Mouse (Mus musculus) frontal cortex, postnatal 14 days (tissue): ENCODE measurements at regions not wholly inside any gene's neighbourhood (a gene's known extent, or its start where the extent isn't known, plus 50 kb on each side); places are given as distances from the start of the nearest gene placed in this dataset.

ENCODE experiments used
- DNase-seq, 2 experiments: peaks; one replicate each; pipeline ENCODE4 v3.0.0; 2022; ENCODE audit warnings: low spot score in 2 of 2

GRCm38 (mm10) chr15:7574264-7574663 is 176.1 kb upstream of the Egflam start:
- DNase-seq = no peak

GRCm38 (mm10) chr15:7574811-7575210 is 176.6 kb upstream of the Egflam start:
- no peak for DNase-seq

- DNase-seq = no peak
Measured at GRCm38 (mm10) chr15:7578439-7578838, 180.2 kb upstream of the Egflam start.

- no peak for DNase-seq
Measured at GRCm38 (mm10) chr15:7587210-7587609, 189.0 kb upstream of the Egflam start.

DNA sequence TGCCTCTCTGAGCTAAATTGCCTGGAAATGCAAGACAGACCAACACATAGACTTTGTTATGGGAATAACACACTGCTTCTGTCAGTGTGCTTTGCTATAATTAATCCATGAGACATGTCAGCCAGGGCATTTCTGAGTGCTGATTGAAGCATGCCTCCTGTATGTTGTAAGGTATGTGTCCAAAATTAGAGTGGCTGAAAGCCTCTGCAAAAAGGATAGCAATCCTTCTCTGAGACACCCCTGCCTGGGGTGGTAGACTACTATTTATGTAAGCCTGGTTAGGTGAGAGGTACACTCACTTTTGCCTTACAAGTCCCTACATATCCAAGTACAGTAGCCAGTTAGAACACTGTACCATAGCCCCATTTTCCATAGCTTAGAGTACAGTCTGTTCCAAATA is 193.3 kb upstream of the Egflam start:
- no peak for DNase-seq

DNA sequence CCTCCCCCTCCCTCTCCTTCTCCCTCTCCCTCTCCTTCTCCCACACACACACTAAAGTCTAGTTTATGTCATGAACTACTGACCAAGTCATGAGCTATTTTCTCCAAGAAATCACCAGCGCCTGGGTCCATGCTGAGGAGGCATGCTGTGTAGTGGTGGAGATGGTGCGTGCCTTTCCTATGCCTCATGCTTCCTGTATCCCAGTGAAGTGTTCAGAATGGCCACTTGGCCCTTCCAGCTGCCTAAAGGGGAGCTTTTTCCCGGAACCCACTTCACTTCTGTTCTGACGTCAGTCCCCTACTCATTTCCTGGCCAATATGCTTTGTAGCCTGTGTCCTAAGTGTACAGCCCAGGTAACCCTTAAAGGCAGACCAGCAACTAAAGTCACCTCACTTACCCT is 199.1 kb upstream of the Egflam start:
- no peak for DNase-seq

- DNase-seq = no peak
Measured at GRCm38 (mm10) chr15:7597805-7598204, 199.6 kb upstream of the Egflam start.

- DNase-seq = no peak
Measured at GRCm38 (mm10) chr15:7601540-7601939, 203.3 kb upstream of the Egflam start.

DNA sequence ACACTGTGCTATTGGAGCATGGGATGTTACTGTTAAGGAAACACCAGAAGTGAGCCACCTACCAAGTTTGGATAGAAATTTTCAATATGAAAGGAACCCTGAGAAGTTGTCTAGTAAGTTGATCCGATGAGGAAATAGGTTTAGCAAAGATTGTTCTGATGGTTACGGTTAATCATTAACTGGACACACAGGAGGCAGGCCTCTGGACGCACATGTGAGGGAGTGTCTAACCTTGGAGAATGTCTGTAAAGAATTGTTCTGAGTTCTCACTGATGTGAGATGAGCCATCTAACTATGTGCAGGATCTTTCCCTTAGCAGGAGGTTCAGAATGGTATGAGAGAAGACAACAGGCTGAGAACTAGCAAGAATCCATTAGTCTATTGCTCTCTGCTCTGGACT is 205.8 kb upstream of the Gdnf start:
- no peak for DNase-seq

- no peak for DNase-seq
Measured at GRCm38 (mm10) chr15:7617954-7618353, 192.7 kb upstream of the Gdnf start.

DNA sequence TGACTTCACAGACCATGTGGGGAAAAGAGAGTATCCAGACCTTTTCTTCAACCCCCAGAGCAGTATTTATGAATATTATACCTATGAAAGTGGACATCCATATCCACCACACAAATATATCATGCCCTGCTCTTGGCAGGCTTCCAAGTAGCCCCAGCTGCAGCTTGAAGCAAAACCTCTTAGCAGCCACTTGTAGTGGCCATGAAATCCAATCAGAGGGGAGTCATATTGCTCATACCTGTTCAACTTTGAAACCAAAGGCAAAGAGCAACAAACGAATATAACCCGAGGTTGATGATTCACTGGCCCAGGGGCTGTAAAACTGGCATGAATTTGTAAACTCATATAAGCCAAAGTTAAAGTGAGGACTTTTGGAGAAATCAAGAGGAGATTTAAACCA is 187.6 kb upstream of the Gdnf start:
- DNase-seq = no peak

GRCm38 (mm10) chr15:7624689-7625472 is 185.8 kb upstream of the Gdnf start:
- no peak for DNase-seq

DNA sequence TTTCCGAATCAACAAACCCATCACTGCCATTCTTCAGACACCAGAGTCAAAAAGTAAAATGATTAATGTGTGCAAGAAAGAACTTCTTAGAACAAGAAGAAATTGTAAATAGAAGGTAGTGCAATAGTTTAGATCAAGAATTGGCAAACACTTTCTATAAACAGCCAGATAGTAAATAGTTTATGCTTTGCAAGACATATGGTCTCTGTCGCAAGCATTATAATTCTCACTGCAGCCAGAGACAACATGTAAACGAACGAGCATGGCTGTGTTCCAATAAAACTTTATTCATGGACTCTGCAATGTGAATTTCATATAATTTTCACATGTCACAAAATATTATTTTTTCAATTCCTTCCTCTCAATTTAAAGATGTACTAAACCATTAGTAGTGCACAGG is 180.8 kb upstream of the Gdnf start:
- DNase-seq = no peak

DNA sequence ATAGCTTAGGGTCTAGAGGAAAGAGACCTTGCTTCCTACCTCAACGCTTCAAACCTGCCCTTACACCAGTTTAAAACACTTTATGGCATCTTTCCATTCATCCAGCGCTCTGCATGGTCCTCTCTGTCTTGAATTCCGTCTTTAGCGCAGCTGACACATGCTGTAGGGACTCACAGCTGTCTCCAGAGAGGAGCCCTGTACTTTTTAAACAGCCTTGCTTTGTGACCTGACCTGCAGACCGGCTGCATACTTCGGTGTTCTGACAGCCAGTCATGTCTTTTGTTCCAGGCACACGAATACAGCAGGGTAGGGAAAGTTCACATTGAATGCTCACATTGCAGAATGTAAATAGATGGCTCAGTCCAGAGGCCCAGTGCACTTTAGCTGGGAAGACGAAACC is 175.4 kb upstream of the Gdnf start:
- DNase-seq = no peak

DNA sequence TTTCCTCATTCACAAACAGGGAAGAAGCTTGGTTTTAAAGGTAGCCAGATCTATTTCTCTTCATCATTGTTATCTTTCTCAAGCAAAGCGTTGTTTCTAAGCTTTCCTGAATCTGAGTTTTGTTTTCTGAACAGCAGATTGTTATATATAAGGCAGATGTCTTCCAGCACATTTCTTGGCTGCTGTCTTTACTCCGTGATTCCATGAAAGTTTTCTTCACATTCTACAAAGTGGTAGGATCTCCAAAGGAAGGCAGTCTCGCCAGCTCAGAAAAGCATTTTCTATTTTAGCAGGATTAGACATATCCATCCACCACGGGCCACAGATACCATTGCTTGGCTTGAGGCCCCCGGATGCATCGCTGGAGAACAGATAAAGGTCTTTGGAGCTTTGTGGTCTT is 171.2 kb upstream of the Gdnf start:
- DNase-seq = peak in 1 of 2 experiments; percentile 4

DNA sequence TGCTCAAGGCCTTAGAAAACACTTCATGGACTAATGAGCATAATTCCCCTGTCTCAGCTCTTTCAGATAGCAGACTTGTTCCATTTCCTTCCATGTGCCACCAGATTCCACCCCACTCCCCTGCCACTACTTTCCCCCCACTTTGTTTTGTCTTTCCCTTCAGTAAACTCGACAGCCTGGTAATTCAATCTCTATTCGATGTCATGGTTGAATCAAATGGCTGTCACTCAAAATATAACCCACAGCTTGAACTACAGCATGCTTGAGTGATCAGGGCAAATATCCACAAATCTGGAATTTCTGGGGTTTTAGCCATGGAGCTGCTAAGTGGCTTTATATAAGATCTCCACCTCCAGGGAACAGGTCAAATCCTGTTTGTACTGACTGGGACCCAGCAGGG is 168.6 kb upstream of the Gdnf start:
- no peak for DNase-seq

DNA sequence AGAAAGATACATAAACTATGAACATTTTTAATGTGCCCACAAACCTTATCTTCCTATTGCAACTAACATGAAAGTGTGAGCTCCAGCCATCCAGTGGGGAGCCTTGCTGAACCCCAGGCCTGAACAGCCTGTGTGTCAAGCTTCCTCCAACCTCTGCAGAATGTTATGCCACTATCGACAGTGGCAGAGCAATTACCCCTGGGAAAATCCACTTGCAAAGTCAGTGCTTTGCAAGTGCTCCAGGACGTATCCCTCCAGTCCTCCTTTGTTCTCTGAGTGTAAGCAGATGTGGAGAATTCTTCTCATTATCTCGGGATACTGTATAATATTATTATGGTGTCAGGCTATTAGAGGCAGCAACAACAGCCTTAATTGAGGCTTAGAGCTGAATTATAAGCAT is 159.9 kb upstream of the Gdnf start:
- DNase-seq = no peak

GRCm38 (mm10) chr15:7663888-7664287 is 146.8 kb upstream of the Gdnf start:
- no peak for DNase-seq

GRCm38 (mm10) chr15:7669631-7670030 is 141.0 kb upstream of the Gdnf start:
- no peak for DNase-seq

GRCm38 (mm10) chr15:7676970-7677369 is 133.7 kb upstream of the Gdnf start:
- no peak for DNase-seq

GRCm38 (mm10) chr15:7678711-7679110 is 131.9 kb upstream of the Gdnf start:
- no peak for DNase-seq

DNA sequence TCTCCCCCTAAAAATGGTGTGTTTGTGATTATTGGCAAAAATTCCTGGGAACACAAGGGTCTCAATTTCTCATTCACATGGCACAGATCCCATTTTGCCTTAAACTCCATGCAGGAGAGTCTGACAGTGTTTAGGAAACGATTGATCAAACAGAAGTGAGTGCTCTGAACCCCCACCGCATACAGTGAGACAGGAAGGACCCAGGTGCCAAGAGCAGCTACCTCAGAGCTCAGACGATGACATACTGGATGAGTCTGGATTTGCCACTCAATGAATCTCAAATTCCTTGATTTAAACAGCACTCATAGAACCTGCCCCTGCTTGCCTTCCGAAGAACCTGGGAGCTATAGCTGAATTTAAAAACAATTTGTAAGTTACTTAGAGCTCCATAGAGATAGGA is 129.6 kb upstream of the Gdnf start:
- no peak for DNase-seq

- no peak for DNase-seq
Measured at GRCm38 (mm10) chr15:7683235-7683974, 127.2 kb upstream of the Gdnf start.
